Mouse (Mus musculus) liver, adult 2 months (tissue): ENCODE results near the gene Psmc3ip.

Source experiments
- CTCF ChIP-seq: fragments of 200-500 bp; IDR thresholded peaks from 2 replicates; pipeline ENCODE4 v1.5.1; 2011; ENCODE audit warnings: low read depth, low read length, control low read depth
- POLR2A ChIP-seq: fragments of 200-500 bp; IDR thresholded peaks from 2 replicates; pipeline ENCODE4 v1.6.1; 2011; ENCODE audit warnings: low read length, control low read depth; ENCODE audit not compliant: insufficient read depth; ENCODE audit errors: extremely low read depth

GRCm38 (mm10) chr11:101063676-101064327, 31.4 kb downstream of the Psmc3ip start:
- no peak for TF ChIP-seq POLR2A
- TF ChIP-seq CTCF = no peak
